Mouse (Mus musculus) olfactory bulb, adult 2 months (tissue): ENCODE results near the gene Noxo1.

ENCODE experiments used
- CTCF ChIP-seq: fragments of 200-500 bp; IDR thresholded peaks from 2 replicates; pipeline ENCODE4 v1.5.1; 2012; ENCODE audit warnings: low read depth, mild to moderate bottlenecking, low read length, moderate library complexity; ENCODE audit not compliant: insufficient read depth
- POLR2A ChIP-seq: fragments of 200-500 bp; IDR thresholded peaks from 2 replicates; pipeline ENCODE4 v1.6.1; 2012; ENCODE audit warnings: mild to moderate bottlenecking, low read depth, low read length, moderate library complexity; ENCODE audit not compliant: insufficient read depth

DNA sequence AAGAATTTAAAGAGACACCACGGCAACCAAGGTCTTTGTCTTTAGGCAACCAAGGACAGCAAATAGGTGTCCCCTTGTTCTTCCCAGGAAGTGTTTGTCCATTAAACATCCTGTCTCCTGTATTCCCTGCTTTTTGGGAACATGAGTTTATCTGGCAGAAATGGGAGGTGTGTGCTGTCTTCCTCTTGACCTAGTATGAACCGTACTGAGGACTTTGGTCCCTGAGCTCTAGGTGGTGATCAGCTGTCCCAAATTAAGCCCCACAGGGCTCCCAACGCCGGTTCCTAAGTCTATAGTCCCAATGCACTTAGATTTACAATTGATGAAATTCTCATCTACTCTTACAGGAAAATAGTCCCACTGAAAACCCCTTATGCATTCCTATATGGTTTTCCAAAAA, 45.3 kb upstream of the Noxo1 start:
- no peak for TF ChIP-seq CTCF
- no peak for TF ChIP-seq POLR2A
